Mouse (Mus musculus): Measurements from ENCODE around the gene Tex19.1. TPM values are rescaled to one million over a fixed set of nuclear protein-coding genes. Genes with fewer than 3 reads are reported as not detected.

Tex19.1 gene
- total and polyA plus RNA-seq, 3 experiments, result 0.18 TPM; not detected in 2

- DNase-seq, result peak; percentile 57
These were observed 2.5 kb upstream of the Tex19.1 start for GRCm38 (mm10) chr11:121143325-121144015.

GRCm38 (mm10) chr11:121148193-121148592 is 2.2 kb downstream of the Tex19.1 start:
- DNase-seq, result no peak

GRCm38 (mm10) chr11:121154203-121154602 is 8.3 kb downstream of the Tex19.1 start:
- DNase-seq, result no peak

- peak; percentile 34 for DNase-seq
These were observed 10.5 kb downstream of the Tex19.1 start for GRCm38 (mm10) chr11:121156411-121156891.

- no peak for DNase-seq
These were observed 14.0 kb downstream of the Tex19.1 start, which contains the start of gene Uts2r for GRCm38 (mm10) chr11:121159971-121160370. Uts2r (plus strand) TSS chr11:121160271.

GRCm38 (mm10) chr11:121160636-121161346 is 14.8 kb downstream of the Tex19.1 start:
- no peak for DNase-seq

- DNase-seq, result no peak
These were observed 17.8 kb downstream of the Tex19.1 start for GRCm38 (mm10) chr11:121163751-121164150.

- DNase-seq, result no peak
These were observed 27.3 kb downstream of the Tex19.1 start for GRCm38 (mm10) chr11:121173203-121173602.

- DNase-seq, result no peak
These were observed 28.3 kb downstream of the Tex19.1 start for GRCm38 (mm10) chr11:121174234-121174633.

GRCm38 (mm10) chr11:121176285-121177270 is 30.6 kb downstream of the Tex19.1 start:
- DNase-seq, result peak; percentile 68

- DNase-seq, result peak; percentile 38
These were observed 43.7 kb downstream of the Tex19.1 start for GRCm38 (mm10) chr11:121189681-121190080.

GRCm38 (mm10) chr11:121192742-121193141 is 46.8 kb downstream of the Tex19.1 start:
- DNase-seq, result no peak

- DNase-seq, result no peak
These were observed 47.5 kb downstream of the Tex19.1 start for GRCm38 (mm10) chr11:121193415-121193814.

Other genes with a start within 250 kb of the Tex19.1 start
- 10 to 100 TPM in 1 of 2 experiments, 1 to 10 TPM in 1; 8.4 to 20.4 TPM for gene Ccdc57, start 213.3 kb upstream of the Tex19.1 start, total RNA-seq (2021)
- gene Ccdc57, start 213.3 kb upstream of the Tex19.1 start, polyA plus RNA-seq (2012; rRNA removed), result 2.7 and 3.5 TPM in 2 replicates
- 1 to 10 TPM; 1.2 to 1.3 TPM for gene Slc16a3, start 197.7 kb upstream of the Tex19.1 start, total RNA-seq (2021)
- gene Slc16a3, start 197.7 kb upstream of the Tex19.1 start, polyA plus RNA-seq (2012; rRNA removed), result 1.4 and 2.5 TPM in 2 replicates
- gene Csnk1d, start 154.8 kb upstream of the Tex19.1 start, total RNA-seq (2021), result 100 to 1,000 TPM; 114 to 126 TPM
- 39.8 and 48.7 TPM in 2 replicates for gene Csnk1d, start 154.8 kb upstream of the Tex19.1 start, polyA plus RNA-seq (2012; rRNA removed)
- gene Cd7, start 106.7 kb upstream of the Tex19.1 start, total RNA-seq (2021), result under 1 TPM; 0.69 TPM
- 1.8 and 3.3 TPM in 2 replicates for gene Cd7, start 106.7 kb upstream of the Tex19.1 start, polyA plus RNA-seq (2012; rRNA removed)
- gene Sectm1b, start 82.6 kb upstream of the Tex19.1 start, total RNA-seq (2021), result not detected
- gene Sectm1b, start 82.6 kb upstream of the Tex19.1 start, polyA plus RNA-seq (2012; rRNA removed), result not detected in 2 replicates
- gene Sectm1a, start 64.9 kb upstream of the Tex19.1 start, total RNA-seq (2021), result not detected
- 0.09 and 0.19 TPM in 2 replicates for gene Sectm1a, start 64.9 kb upstream of the Tex19.1 start, polyA plus RNA-seq (2012; rRNA removed)
- gene Tex19.2, start 27.5 kb upstream of the Tex19.1 start, total RNA-seq (2021), result not detected
- gene Tex19.2, start 27.5 kb upstream of the Tex19.1 start, polyA plus RNA-seq (2012; rRNA removed), result not detected in 2 replicates
- gene Uts2r, start 14.1 kb downstream of the Tex19.1 start, total RNA-seq (2021), result not detected
- gene Uts2r, start 14.1 kb downstream of the Tex19.1 start, polyA plus RNA-seq (2012; rRNA removed), result 0.19 and 0.20 TPM in 2 replicates
- 10 to 100 TPM in 1 of 2 experiments, 1 to 10 TPM in 1; 7.6 to 13.0 TPM for gene Hexdc, start 58.3 kb downstream of the Tex19.1 start, total RNA-seq (2021)
- gene Hexdc, start 58.3 kb downstream of the Tex19.1 start, polyA plus RNA-seq (2012; rRNA removed), result 18.5 and 21.7 TPM in 2 replicates
- 10 to 100 TPM; 27.9 to 28.5 TPM for gene Ogfod3, start 58.6 kb downstream of the Tex19.1 start, total RNA-seq (2021)
- gene Ogfod3, start 58.6 kb downstream of the Tex19.1 start, polyA plus RNA-seq (2012; rRNA removed), result 33.7 and 37.7 TPM in 2 replicates
- gene Cybc1, start 83.2 kb downstream of the Tex19.1 start, total RNA-seq (2021), result 10 to 100 TPM; 20.4 to 21.9 TPM
- 18.7 and 18.8 TPM in 2 replicates for gene Cybc1, start 83.2 kb downstream of the Tex19.1 start, polyA plus RNA-seq (2012; rRNA removed)
- 10 to 100 TPM; 14.4 to 22.8 TPM for gene Narf, start 91.1 kb downstream of the Tex19.1 start, total RNA-seq (2021)
- 22.8 and 29.3 TPM in 2 replicates for gene Narf, start 91.1 kb downstream of the Tex19.1 start, polyA plus RNA-seq (2012; rRNA removed)
- gene Foxk2, start 113.8 kb downstream of the Tex19.1 start, total RNA-seq (2021), result 10 to 100 TPM; 35.2 to 43.1 TPM
- gene Foxk2, start 113.8 kb downstream of the Tex19.1 start, polyA plus RNA-seq (2012; rRNA removed), result 44.9 and 78.0 TPM in 2 replicates
- 10 to 100 TPM; 61.8 to 69.2 TPM for gene Wdr45b, start 208.3 kb downstream of the Tex19.1 start, total RNA-seq (2021)
- 35.3 and 41.0 TPM in 2 replicates for gene Wdr45b, start 208.3 kb downstream of the Tex19.1 start, polyA plus RNA-seq (2012; rRNA removed)
- gene Rab40b, start 242.1 kb downstream of the Tex19.1 start, total RNA-seq (2021), result 1 to 10 TPM; 4.4 to 9.2 TPM
- gene Rab40b, start 242.1 kb downstream of the Tex19.1 start, polyA plus RNA-seq (2012; rRNA removed), result 8.3 and 9.6 TPM in 2 replicates

Measured in adrenal gland, adult 2 months (tissue).